Mouse (Mus musculus): ENCODE measurements at regions not wholly inside any gene's neighbourhood (a gene's known extent, or its start where the extent isn't known, plus 50 kb on each side); places are given as distances from the start of the nearest gene placed in this dataset.

DNA sequence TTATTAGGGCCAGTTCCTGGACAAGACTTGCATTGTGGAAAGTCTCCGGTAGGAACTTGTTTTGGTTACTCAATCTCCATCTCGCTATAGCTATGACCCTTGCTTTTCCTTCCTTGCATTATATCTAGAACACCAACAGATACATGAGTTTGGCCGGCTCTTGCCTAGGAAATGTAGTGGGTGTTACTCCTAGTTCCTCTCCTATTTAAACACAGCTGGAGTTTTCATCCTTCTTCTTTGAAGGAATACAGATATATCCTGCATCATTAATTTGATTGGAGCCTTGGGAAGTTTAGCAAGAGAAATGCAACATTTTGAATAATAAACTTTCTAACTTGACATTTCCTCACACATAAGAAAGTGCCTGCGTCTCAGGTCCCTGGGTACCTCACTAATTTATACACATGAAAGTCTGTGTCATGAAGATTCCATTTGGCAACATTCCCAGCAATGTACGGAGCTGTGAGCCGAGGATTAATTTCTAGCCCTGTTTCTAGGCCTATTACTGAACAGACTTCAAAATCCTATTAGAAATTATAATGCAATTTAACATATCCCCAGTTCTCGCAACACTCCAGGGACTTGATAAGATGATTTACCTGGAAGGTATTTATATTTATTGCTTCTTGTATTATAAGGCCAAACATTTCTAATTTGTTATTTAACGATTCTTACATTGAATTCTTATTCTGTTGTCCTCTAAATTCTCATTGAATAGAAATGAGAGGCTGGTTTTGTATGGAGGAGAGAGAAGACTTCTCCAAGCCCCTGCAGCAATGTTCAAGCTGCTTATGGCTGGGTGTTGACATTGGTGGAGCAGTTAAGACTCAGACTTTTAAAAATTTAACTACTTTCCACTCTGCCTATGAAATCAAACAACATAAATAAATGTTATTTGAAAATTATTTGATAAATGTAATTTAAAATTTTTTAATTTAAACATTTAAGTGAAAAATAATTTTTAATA, 62.3 kb downstream of the Sntn start:
- TF ChIP-seq CTCF (IDR thresholded peaks at IDR 0.05; ENCODE audit: borderline replicate concordance, extremely low read depth, insufficient read depth, insufficient read length): no peak
- no peak for TF ChIP-seq POLR2A (IDR thresholded peaks at IDR 0.05; ENCODE audit: borderline replicate concordance, extremely low read depth, insufficient read depth, insufficient read length, poor library complexity, severe bottlenecking)
